Mouse (Mus musculus) MEL (cell line): ENCODE measurements around the gene Agap2. TPM values are rescaled to one million over a fixed set of nuclear protein-coding genes. Genes with fewer than 3 reads are reported as not detected.
A peak's percentile ranks its signal among the peaks of the same experiment; 100 is the strongest.

ENCODE experiments used
- DNase-seq: peaks from one replicate; pipeline ENCODE4 v3.0.0; 2011; ENCODE audit warnings: low read depth, low spot score
- H3K27ac ChIP-seq: 2 replicates; pipeline ENCODE4 v1.5.1; 2012; ENCODE audit warnings: low read depth, mild to moderate bottlenecking, control low read depth, low read length, moderate library complexity; ENCODE audit not compliant: control insufficient read depth
- H3K27me3 ChIP-seq, 2 experiments: fragments of 150-350 bp in 1 of 2; sonication (generic) in 1 of 2; 2 replicates each; pipeline ENCODE4 v1.6.1; 2012; ENCODE audit warnings: low read length in 2 of 2, mild to moderate bottlenecking in 2 of 2, improper control_type of control experiment in 1 of 2, moderate library complexity in 1 of 2; ENCODE audit not compliant: insufficient read depth in 2 of 2, control insufficient read depth in 1 of 2
- H3K36me3 ChIP-seq, 2 experiments: 2 replicates each; pipeline ENCODE4 v1.6.1; 2012 to 2014; ENCODE audit warnings: low read length in 2 of 2, improper control_type of control experiment in 1 of 2, inconsistent platforms in 1 of 2, mild to moderate bottlenecking in 1 of 2; ENCODE audit not compliant: insufficient read depth in 2 of 2, control insufficient read depth in 1 of 2
- H3K4me1 ChIP-seq, 2 experiments: fragments of 150-350 bp in 1 of 2; sonication (generic) in 1 of 2; 2 replicates each; pipeline ENCODE4 v1.6.1; 2012; ENCODE audit warnings: low read length in 2 of 2, improper control_type of control experiment in 1 of 2, mild to moderate bottlenecking in 1 of 2; ENCODE audit not compliant: insufficient read depth in 2 of 2, control insufficient read depth in 1 of 2
- H3K4me3 ChIP-seq, 2 experiments: fragments of 150-350 bp in 1 of 2; sonication (generic) in 1 of 2; 2 replicates each; pipeline ENCODE4 v1.5.1; 2012; ENCODE audit warnings: low read depth in 2 of 2, low read length in 2 of 2, mild to moderate bottlenecking in 2 of 2, moderate library complexity in 2 of 2, control low read depth in 1 of 2, improper control_type of control experiment in 1 of 2; ENCODE audit not compliant: control insufficient read depth in 1 of 2, insufficient read depth in 1 of 2
- H3K79me2 ChIP-seq: 2 replicates; pipeline ENCODE4 v1.6.1; 2012; ENCODE audit warnings: mild to moderate bottlenecking, low read length, moderate library complexity; ENCODE audit not compliant: control insufficient read depth, poor library complexity, insufficient read depth
- H3K9ac ChIP-seq: 2 replicates; pipeline ENCODE4 v1.6.1; 2012; ENCODE audit warnings: low read depth, mild to moderate bottlenecking, control low read depth, low read length, moderate library complexity; ENCODE audit not compliant: control insufficient read depth, poor library complexity, severe bottlenecking
- H3K9me3 ChIP-seq: fragments of 150-350 bp; sonication (generic); replicated peaks from 2 replicates; pipeline ENCODE4 v1.6.1; 2012; ENCODE audit warnings: mild to moderate bottlenecking, low read length, improper control_type of control experiment, moderate library complexity; ENCODE audit not compliant: insufficient read depth
- CHD1 ChIP-seq: IDR thresholded peaks from 2 replicates; pipeline ENCODE4 v1.6.1; 2012; ENCODE audit warnings: low read depth, mild to moderate bottlenecking, inconsistent platforms, low read length, improper control_type of control experiment
- CTCF ChIP-seq, 3 experiments: IDR thresholded peaks in 2 of 3; conservative IDR thresholded peaks in 1 of 3; 2 replicates each; pipeline ENCODE4 v1.5.1; 2011 to 2012; ENCODE audit warnings: low read length in 3 of 3, low read depth in 2 of 3, mild to moderate bottlenecking in 2 of 3, improper control_type of control experiment in 1 of 3, inconsistent platforms in 1 of 3, mixed read lengths in 1 of 3, moderate library complexity in 1 of 3; ENCODE audit not compliant: control insufficient read depth in 1 of 3, insufficient read depth in 1 of 3, poor library complexity in 1 of 3, severe bottlenecking in 1 of 3
- E2F4 ChIP-seq: IDR thresholded peaks from 2 replicates; pipeline ENCODE4 v1.6.1; 2011; ENCODE audit warnings: low read depth, low read length, improper control_type of control experiment, borderline replicate concordance
- HCFC1 ChIP-seq: IDR thresholded peaks from 2 replicates; pipeline ENCODE4 v1.6.1; 2012; ENCODE audit warnings: low read depth, mild to moderate bottlenecking, inconsistent platforms, low read length, improper control_type of control experiment, moderate library complexity
- MAX ChIP-seq: IDR thresholded peaks from 2 replicates; pipeline ENCODE4 v1.6.1; 2011; ENCODE audit warnings: low read length, improper control_type of control experiment
- MEF2A ChIP-seq: IDR thresholded peaks from 2 replicates; pipeline ENCODE4 v1.6.1; 2014; ENCODE audit warnings: low read depth, mild to moderate bottlenecking, inconsistent platforms, low read length, improper control_type of control experiment; ENCODE audit not compliant: poor library complexity, insufficient replicate concordance, severe bottlenecking; ENCODE audit errors: extremely low read depth
- NRF1 ChIP-seq: IDR thresholded peaks from 2 replicates; pipeline ENCODE4 v1.6.1; 2014; ENCODE audit warnings: low read depth, mild to moderate bottlenecking, inconsistent platforms, low read length, improper control_type of control experiment, moderate library complexity; ENCODE audit not compliant: poor library complexity, insufficient read depth, severe bottlenecking
- POLR2AphosphoS2 ChIP-seq: IDR thresholded peaks from 2 replicates; pipeline ENCODE4 v1.6.1; 2011; ENCODE audit warnings: low read length, improper control_type of control experiment
- RCOR1 ChIP-seq: IDR thresholded peaks from 2 replicates; pipeline ENCODE4 v1.6.1; 2012; ENCODE audit warnings: low read depth, mild to moderate bottlenecking, inconsistent platforms, low read length, improper control_type of control experiment
- SMC3 ChIP-seq: IDR thresholded peaks from 2 replicates; pipeline ENCODE4 v1.6.1; 2011; ENCODE audit warnings: low read depth, low read length, improper control_type of control experiment
- TAL1 ChIP-seq: IDR thresholded peaks from 2 replicates; pipeline ENCODE4 v1.6.1; 2012; ENCODE audit warnings: mild to moderate bottlenecking, inconsistent platforms, low read length, moderate library complexity, mixed read lengths
- TBP ChIP-seq: IDR thresholded peaks from 2 replicates; pipeline ENCODE4 v1.8.0; 2011; ENCODE audit warnings: low read depth, low read length, improper control_type of control experiment
- TCF12 ChIP-seq: IDR thresholded peaks from 2 replicates; pipeline ENCODE4 v1.6.1; 2014; ENCODE audit warnings: low read depth, mild to moderate bottlenecking, inconsistent platforms, low read length, improper control_type of control experiment, moderate library complexity
- UBTF ChIP-seq: IDR thresholded peaks from 2 replicates; pipeline ENCODE4 v1.6.1; 2012; ENCODE audit warnings: low read depth, mild to moderate bottlenecking, inconsistent platforms, low read length, improper control_type of control experiment, moderate library complexity, borderline replicate concordance; ENCODE audit not compliant: insufficient read depth
- ZC3H11A ChIP-seq: IDR thresholded peaks from 2 replicates; pipeline ENCODE4 v1.6.1; 2012; ENCODE audit warnings: low read depth, mild to moderate bottlenecking, inconsistent platforms, low read length, improper control_type of control experiment
- ZMIZ1 ChIP-seq: IDR thresholded peaks from 2 replicates; pipeline ENCODE4 v1.6.1; 2012; ENCODE audit warnings: low read depth, mild to moderate bottlenecking, inconsistent platforms, low read length, improper control_type of control experiment, moderate library complexity
- polyA plus RNA-seq, 2 experiments: library from polyadenylated mRNA; stranded (reverse) in 1 of 2; unstranded in 1 of 2; fragments of >175 nt in 1 of 2; fragments of >200 nt in 1 of 2; gene quantifications; 2 replicates each; pipeline versions ENCODE4 v1.2.1 to v1.2.4; 2012; ENCODE audit warnings: low replicate concordance in 2 of 2, low read depth in 1 of 2; ENCODE audit not compliant: insufficient read length in 2 of 2, insufficient read depth in 1 of 2, missing spikeins in 1 of 2
- total RNA-seq: library from RNA; depleted of rRNA; stranded (reverse); fragments of 300-350 nt; gene quantifications from 2 replicates; pipeline ENCODE4 v1.2.3, GENCODE M21; 2012

The Agap2 gene
- total and polyA plus RNA-seq, 3 experiments: 0.04 to 0.46 TPM; not detected in 1

DNA sequence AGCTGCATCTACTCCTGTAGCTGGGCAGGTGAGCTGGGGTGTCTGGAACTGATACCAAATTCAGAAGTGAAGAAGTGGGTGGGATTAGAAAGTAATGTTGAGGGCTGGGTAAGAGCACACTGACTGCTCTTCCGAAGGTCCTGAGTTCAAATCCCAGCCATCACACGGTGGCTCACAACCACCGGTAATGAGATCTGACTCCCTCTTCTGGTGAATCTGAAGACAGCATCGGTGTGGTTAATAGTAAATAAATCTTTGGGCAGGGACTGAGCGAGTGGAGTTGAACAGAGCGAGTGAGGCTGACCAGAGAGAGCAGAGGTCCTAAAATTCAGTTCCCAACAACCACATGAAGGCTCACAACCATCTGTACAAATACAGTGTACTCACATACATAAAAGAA is 10.5 kb downstream of the Agap2 start:
- no peak for TF ChIP-seq E2F4
- TF ChIP-seq SMC3: peak; percentile 45
- TF ChIP-seq ZC3H11A: 0 out of 2 replicates have a peak, but pooled peaks have one; percentile 6
- TF ChIP-seq CTCF (IDR thresholded peaks at IDR 0.05 in 2 of 3, conservative IDR thresholded peaks at IDR 0.05 in 1 of 3; ENCODE audit: control insufficient read depth in 1 of 3, insufficient read depth in 1 of 3, low read depth in 2 of 3, low read length in 3 of 3, poor library complexity in 1 of 3, severe bottlenecking in 1 of 3): peak in 2 of 3 experiments; percentile 3 to 42; a peak in 2 of 6 replicates
- Histone ChIP-seq H3K79me2 (no peaks in the 10 kb centered on the region), H3K36me3 (peaks cover 0 to 3% of the 10 kb centered on the region in 2 experiments; a peak in 1 of 4 replicates), H3K9me3 (no peaks in the 10 kb centered on the region), H3K27ac (no peak overlapping the region), H3K9ac (no peak overlapping the region), H3K4me1 (no peaks in the 10 kb centered on the region), H3K4me3 (no peak overlapping the region), H3K27me3 (no peaks in the 10 kb centered on the region)
- no peak for DNase-seq

DNA sequence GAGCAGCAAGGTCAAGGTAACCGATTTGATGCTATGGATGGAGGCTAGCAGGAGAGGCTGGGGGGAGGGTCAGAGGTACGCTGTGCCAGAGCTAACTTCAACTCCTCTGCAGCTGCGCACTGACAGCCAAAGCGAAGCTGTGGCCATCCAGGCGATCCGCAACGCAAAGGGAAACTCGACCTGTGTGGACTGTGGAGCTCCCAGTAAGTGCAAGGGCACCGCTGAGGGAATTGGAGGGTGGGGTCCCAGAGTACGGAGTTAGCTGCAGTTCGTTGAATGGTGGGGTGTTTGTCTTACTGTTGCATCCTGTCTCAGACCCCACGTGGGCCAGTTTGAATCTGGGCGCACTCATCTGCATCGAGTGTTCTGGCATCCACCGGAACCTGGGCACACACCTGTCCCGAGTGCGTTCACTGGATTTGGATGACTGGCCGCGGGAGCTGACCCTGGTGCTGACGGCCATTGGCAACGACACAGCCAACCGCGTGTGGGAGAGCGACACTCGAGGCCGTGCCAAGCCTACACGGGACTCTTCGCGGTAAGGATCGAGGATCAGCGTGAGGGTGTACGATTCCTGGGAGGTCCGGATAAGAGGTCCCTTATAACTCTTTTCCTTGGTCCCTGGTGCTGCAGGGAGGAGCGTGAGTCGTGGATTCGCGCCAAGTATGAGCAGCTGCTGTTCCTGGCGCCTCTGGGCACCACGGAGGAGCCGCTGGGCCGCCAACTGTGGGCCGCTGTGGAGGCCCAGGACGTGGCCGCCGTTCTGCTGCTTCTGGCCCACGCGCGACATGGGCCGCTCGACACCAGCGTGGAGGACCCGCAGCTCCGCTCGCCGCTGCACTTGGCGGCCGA is 15.7 kb downstream of the Agap2 start:
- H3K9me3 ChIP-seq: no peaks in the 10 kb centered on the region
- no peak overlapping the region for H3K9ac ChIP-seq
- no peaks in the 10 kb centered on the region for H3K27me3 ChIP-seq
- TF ChIP-seq MEF2A: no peak
- TF ChIP-seq HCFC1: no peak
- no peak for TF ChIP-seq RCOR1
- no peak for TF ChIP-seq TAL1
- no peak for TF ChIP-seq ZC3H11A
- no peak for TF ChIP-seq NRF1
- TF ChIP-seq TBP: no peak
- no peak for TF ChIP-seq MAX
- TF ChIP-seq SMC3: no peak
- no peak for TF ChIP-seq POLR2AphosphoS2
- TF ChIP-seq CHD1: no peak
- no peak for TF ChIP-seq ZMIZ1
- no peak for TF ChIP-seq UBTF
- no peak for TF ChIP-seq TCF12
- no peak overlapping the region for H3K4me3 ChIP-seq
- no peak overlapping the region for H3K27ac ChIP-seq
- DNase-seq: no peak
- peaks cover 0 to 3% of the 10 kb centered on the region in 2 experiments; a peak in 1 of 4 replicates for H3K36me3 ChIP-seq
- no peaks in the 10 kb centered on the region for H3K79me2 ChIP-seq
- no peaks in the 10 kb centered on the region for H3K4me1 ChIP-seq
